Mouse (Mus musculus) bone marrow macrophage, adult 2 months (primary cell): ENCODE results near the gene Slamf7. TPM values are rescaled to one million over a fixed set of nuclear protein-coding genes. Genes with fewer than 3 reads are reported as not detected.
"Not testable (repeated sequence)": the region's sequence is repeated elsewhere in the genome, so short reads cannot be mapped to it uniquely, and the experiment has no call there.

Source experiments
- H3K27ac ChIP-seq: 2 replicates; pipeline ENCODE4 v1.5.1; 2012; ENCODE audit warnings: low read depth, low read length; ENCODE audit not compliant: insufficient read depth
- H3K4me1 ChIP-seq: 2 replicates; pipeline ENCODE4 v1.6.1; 2012; ENCODE audit warnings: low read length; ENCODE audit not compliant: control insufficient read depth, insufficient read depth
- H3K4me3 ChIP-seq: 2 replicates; pipeline ENCODE4 v1.5.1; 2012; ENCODE audit warnings: mild to moderate bottlenecking, low read length, moderate library complexity; ENCODE audit not compliant: insufficient read depth
- CTCF ChIP-seq: IDR thresholded peaks from 2 replicates; pipeline ENCODE4 v1.5.1; 2012; ENCODE audit warnings: low read depth, mild to moderate bottlenecking, low read length, moderate library complexity
- POLR2A ChIP-seq: IDR thresholded peaks from 2 replicates; pipeline ENCODE4 v1.6.1; 2012; ENCODE audit warnings: mild to moderate bottlenecking, low read depth, low read length, borderline replicate concordance
- polyA plus RNA-seq: library from polyadenylated mRNA; stranded (reverse); fragments of >200 nt; gene quantifications from 2 replicates; pipeline ENCODE4 v1.2.4, GENCODE M21; 2012; ENCODE audit not compliant: missing spikeins, insufficient read depth, insufficient read length

The Slamf7 gene
- 177 and 179 TPM in 2 replicates for polyA plus RNA-seq

DNA sequence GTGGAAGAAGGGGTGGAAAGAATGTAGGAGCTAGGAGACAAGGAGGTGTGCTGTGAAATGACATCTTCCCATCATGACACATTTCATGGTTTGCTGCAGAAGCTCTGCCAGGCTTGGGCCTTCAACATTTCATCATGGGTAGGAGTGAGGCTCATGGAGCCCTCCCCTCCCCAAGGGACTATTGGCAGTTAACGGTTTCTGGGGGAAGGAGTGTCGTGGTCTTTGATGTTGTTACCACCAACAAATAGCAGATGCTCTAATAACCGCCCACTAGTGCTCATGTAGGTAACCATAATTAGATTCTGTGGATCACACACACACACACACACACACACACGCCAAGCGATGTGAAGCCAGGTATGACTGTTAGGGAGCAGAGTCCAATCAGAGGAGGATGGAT lies at the start of gene Slamf7:
TSS of gene Slamf7 (minus strand) at position 302 of the 400 bp plus-strand sequence.
- TF ChIP-seq POLR2A = no peak
- no peak for TF ChIP-seq CTCF
- Histone ChIP-seq H3K27ac (no peak within 1 kb of the TSS), H3K4me1 (peaks cover 16% of the 10 kb centered on the region), H3K4me3 (no peak within 1 kb of the TSS)

DNA sequence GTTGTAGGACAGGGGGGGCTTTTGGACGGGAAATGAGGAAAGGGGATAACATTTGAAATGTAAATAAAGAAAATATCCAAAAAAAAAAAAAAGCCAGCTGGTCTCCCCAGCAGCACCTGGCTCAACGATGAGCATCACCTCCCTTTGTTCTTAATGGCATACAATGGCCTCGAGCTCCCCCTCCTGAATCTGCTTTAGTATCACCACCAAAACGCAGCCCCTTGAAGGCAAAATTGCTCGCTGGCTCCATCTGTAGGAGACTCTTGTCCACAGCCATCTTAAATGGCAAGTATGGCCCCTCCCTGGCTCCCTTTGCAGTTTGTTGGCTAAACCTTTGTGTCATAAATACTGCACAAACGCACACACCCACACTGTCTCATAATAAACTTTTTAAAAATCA lies 46.1 kb upstream of the Slamf7 start:
- no peak overlapping the region for H3K4me3 ChIP-seq
- TF ChIP-seq CTCF = peak; percentile 45; the same call in 1 of the 2 replicates
- no peak for TF ChIP-seq POLR2A
- H3K27ac ChIP-seq = no peak overlapping the region
- H3K4me1 ChIP-seq = peaks cover 9% of the 10 kb centered on the region

DNA sequence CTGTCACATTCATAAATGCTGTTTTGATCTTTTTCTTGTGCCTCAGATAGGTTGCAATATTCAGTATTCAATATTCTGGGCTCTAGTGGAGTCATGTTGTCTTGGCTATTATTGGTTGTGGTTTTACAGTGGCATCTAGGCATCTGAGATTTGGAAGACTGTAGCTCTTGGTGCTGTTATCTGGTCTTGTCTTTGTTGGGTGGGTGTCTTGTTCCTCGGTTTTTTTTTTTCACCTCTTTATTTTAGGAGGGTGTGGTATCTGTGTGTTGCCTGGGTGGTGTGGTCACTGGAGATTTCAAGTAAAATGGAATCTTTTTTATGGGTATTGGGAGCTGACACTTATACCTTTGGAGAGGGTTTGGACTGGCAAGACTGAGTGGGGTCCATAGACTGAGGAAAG lies 41.1 kb upstream of the Slamf7 start:
- Histone ChIP-seq H3K4me1 (peaks cover 3% of the 10 kb centered on the region; the same call in 1 of the 2 replicates), H3K27ac (no peak overlapping the region), H3K4me3 (no peak overlapping the region)
- TF ChIP-seq CTCF (no peak), POLR2A (no peak)

DNA sequence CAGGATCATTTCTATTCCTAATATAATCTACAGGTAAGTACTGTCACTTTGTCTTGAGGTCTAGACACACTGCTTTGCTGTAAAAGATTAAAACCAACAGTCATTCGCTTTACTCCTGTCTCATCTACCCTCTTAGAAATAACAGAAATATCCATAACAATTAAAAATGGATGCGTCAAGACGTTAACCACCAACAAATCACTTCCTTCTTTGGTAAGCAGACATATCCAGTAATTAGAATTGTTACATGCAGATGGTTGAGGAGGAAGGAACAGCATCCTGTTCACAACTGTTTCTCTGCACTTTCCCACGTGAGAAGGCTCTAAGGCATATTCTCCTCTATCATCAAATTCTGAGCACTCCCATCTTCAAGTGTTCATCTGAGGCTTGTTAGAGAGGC lies 34.5 kb upstream of the Slamf7 start:
- H3K27ac ChIP-seq = no peak overlapping the region
- peaks cover 28% of the 10 kb centered on the region for H3K4me1 ChIP-seq
- TF ChIP-seq CTCF (no peak), POLR2A (no peak)

DNA sequence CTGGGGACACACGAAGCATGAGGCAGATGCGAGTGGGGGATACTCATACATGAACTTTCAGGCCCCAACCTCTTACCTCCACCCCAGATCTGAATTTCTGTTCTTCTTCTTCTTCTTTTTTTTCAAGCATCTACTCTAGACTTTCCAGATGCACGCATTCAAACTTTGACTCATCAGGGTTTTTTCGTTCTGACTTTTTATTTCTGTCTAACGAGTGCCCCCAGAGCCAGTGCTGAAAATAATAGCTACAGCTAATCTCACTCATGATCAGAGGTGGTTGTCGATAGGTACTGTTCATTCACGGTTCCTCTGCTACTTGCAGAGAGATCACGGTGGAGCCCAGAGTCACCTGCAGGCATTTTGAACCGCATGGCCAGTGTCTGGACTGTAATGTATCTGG lies 32.1 kb upstream of the Slamf7 start:
- TF ChIP-seq POLR2A = no peak
- no peak for TF ChIP-seq CTCF
- H3K4me3 ChIP-seq = no peak overlapping the region
- H3K27ac ChIP-seq = no peak overlapping the region
- peaks cover 41% of the 10 kb centered on the region for H3K4me1 ChIP-seq

More for the DNA sequence above, 34.5 kb upstream of the Slamf7 start:
- H3K4me3 ChIP-seq = no peak overlapping the region

DNA sequence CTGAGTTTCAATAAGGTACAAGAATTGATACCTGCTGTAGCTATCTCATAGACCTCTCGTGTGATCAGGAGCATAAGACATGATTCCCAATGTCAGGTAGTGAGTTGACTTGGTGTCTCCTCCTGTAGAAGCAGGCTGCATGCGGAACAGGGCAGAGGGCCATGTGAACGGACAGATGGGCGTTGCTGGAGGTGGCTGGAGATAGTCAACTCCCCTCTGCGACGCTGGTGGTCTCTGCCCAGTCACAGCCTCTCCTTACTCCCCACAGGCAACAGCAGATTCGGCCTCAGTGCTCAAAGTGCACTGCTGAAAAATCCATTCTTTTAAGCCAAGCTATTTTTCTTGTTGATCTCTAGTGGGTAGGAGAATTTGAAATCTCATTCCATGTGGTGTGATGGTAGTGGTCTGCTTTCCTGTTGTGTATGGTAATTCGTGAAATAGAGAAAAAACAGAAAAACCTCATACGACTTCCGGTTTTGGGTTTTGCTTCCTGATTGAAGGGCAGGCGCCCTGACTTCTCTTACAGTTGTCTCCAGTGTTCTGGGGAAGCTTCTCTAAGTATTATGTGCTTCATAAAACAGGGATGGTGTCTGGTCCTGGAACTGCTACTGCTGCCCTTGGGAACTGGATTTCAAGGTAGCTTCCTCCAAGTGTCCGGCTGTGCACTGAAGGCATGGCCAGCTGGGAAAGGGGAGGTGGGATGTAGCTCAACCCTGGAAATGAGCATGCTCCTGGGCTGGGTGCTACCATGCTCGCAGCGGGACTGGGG lies 28.9 kb upstream of the Slamf7 start, which contains the start of gene Cd48:
TSS of gene Cd48 (plus strand) at position 479 of the 769 bp plus-strand sequence.
- peaks cover 36% of the 10 kb centered on the region for H3K4me1 ChIP-seq

DNA sequence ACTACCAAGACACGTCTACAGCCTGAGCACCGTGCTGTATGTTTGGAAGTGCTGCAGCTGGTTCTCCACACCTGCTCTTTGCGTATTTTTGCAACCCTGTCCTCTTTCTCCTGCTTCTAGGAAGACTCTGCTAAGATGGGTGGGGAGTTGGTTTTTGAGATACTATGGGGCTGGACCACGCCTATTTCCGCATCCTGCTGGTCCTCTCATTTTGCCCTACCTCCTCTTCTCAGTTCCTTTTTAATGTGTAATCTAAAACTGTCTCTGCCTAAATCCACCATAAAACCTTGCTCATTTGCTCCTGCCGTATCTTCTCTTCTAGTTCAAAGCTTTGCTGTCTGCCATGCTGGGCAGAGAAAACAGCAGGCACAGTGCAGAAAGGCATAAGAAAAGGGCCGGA lies 28.2 kb upstream of the Slamf7 start:
- Histone ChIP-seq H3K27ac (peak overlapping the region; percentile 89), H3K4me3 (peak overlapping the region; percentile 87), H3K4me1 (peaks cover 30% of the 10 kb centered on the region)
- TF ChIP-seq POLR2A (no peak), CTCF (no peak)

More for the DNA sequence above, 28.9 kb upstream of the Slamf7 start, which contains the start of gene Cd48:
- Histone ChIP-seq H3K4me3 (peak within 1 kb of the TSS; percentile 87), H3K27ac (peak within 1 kb of the TSS; percentile 89)
- TF ChIP-seq POLR2A (no peak), CTCF (no peak)

DNA sequence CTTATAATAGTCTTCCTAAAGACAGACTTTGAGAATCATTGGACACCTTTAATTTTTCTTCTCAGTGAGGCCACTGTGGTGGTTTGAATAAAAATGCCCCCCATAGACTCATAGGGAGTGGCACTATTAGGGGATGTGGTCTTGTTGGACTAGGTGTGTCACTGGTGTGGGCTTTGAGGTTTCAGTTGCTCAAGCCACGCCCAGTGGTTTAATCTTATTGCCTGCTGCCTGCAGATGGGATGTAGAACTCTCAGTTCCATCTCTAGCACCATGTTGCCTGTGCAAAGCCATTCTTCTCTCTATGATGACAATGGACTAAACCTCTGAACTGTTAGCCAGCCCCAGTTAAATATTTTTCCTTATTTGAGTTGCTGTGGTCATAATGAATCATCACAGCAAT lies 24.9 kb upstream of the Slamf7 start:
- H3K4me1 ChIP-seq = peaks cover 18% of the 10 kb centered on the region
- TF ChIP-seq POLR2A (no peak), CTCF (no peak)
- no peak overlapping the region for H3K27ac ChIP-seq
- no peak overlapping the region for H3K4me3 ChIP-seq

DNA sequence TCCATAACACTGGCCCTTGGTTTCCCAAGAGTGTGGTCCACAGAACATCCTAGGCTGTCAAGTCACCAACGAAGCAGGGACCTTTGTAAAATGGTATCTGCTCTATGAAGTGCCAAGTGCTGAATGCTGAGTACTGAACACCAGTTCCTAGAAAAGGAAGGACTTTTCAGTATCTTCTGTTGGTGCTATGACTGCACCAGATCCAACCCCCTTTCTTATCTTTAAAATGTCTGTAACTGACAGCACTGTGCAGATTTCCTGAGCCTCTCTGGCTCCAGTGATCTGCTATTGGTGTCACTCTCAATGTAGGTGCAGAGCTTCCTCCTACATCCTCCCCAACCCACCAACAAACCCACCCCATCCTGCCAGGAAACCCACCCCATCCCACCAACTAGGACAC lies 21.6 kb upstream of the Slamf7 start:
- Histone ChIP-seq H3K27ac (no peak overlapping the region), H3K4me1 (peaks cover 5% of the 10 kb centered on the region), H3K4me3 (no peak overlapping the region)
- no peak for TF ChIP-seq POLR2A
- TF ChIP-seq CTCF = no peak

DNA sequence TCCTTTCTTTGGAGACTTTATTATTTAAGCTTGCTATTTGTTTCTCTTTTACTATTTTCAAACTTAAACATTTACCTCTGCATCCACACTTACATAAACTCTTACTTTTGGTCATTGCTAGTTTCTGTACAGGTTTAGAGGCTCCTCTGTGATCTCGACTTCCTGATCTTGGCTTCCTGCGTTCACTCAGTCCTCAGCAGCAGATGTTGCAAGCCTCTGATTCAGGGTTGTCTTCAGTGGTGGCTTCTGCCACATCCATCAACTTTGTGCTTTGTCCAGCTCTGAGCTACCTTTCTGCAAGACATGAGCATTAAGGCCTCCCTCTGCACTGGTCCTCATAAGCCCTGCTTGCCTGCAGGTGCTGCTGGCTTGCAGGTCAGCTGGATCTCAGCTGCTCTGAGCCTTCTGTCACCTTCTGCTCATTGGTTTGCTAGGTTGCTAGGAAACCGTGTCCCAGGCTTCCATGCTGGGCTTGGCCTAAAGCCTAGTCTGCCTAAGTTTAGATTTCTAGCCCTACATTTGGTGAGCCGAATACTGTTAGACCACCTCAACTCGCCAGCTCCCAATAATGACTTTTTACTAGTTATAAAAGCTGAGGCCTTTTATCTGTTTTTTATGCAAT lies 20.1 kb upstream of the Slamf7 start:
- TF ChIP-seq CTCF (no peak), POLR2A (no peak)
- H3K27ac ChIP-seq = 0 out of 2 replicates have a peak overlapping the region, but pooled peaks have one; percentile 17
- peaks cover 5% of the 10 kb centered on the region for H3K4me1 ChIP-seq
- H3K4me3 ChIP-seq = no peak overlapping the region

DNA sequence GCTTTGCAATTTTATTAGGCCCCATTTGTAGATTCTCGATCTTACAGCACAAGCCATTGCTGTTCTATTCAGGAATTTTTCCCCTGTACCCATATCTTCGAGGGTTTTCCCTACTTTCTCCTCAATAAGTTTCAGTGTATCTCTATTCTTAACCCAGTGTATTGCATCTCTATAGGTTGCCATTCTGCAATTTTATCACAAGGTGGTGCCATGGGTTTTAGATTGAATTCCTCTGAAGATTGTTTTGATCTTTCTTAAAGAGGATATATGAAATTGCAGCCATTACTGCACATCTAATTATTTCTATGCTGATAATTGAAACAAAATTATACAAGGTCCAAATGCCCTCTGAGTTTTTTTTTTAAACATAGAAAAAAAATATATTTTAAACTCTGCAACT lies 19.6 kb upstream of the Slamf7 start:
- not testable (repeated sequence) for H3K4me3 ChIP-seq, H3K4me1 ChIP-seq, H3K27ac ChIP-seq
